Mouse (Mus musculus) thymus, postnatal 25 days (tissue): ENCODE data around the gene Cep131.

Experiments used
- DNase-seq: peaks from one replicate; pipeline ENCODE4 v3.0.0; 2022

Gene Cep131

DNA sequence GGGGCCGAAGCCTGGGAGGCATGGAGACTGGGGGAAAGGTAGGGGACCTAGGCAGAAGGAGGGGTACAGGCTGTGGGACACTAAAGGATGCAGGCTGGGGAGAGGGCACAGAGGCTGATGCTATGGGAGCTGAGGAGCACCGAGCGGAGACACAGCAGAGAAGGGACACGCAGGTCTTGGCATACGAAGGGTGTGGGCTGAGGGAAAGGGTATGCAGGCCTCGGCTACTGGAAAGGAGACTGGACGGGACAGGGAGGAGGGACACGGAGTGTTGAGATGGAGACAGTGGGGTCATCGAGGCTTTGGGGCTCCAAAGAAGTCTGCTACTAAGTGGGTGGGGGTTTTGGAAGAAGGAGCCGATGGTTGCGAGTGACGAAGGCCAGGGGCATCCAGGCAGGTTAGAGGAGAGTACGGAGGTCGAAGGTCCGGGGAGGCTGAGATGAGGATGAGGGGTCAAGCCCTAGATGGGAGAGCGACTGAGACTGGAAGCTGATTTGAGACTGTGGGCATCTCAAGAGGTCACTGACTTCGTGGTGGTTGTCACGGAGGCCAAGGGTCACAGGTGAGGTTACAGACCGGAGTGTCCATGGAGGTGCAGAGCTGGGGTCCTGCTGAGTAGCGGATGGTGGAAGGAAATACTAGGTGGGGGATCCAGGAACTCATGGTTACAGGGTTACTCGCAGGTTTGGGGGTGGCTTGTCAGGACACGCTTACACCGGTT is 38.9 kb downstream of the Cep131 start:
- no peak for DNase-seq

GRCm38 (mm10) chr11:120046553-120047191 is 40.0 kb downstream of the Cep131 start, which contains the start of gene Aatk:
Gene Aatk (minus strand): TSS chr11:120047167.
- DNase-seq, result no peak

GRCm38 (mm10) chr11:120045839-120046552 is 40.6 kb downstream of the Cep131 start:
- DNase-seq, result no peak

DNA sequence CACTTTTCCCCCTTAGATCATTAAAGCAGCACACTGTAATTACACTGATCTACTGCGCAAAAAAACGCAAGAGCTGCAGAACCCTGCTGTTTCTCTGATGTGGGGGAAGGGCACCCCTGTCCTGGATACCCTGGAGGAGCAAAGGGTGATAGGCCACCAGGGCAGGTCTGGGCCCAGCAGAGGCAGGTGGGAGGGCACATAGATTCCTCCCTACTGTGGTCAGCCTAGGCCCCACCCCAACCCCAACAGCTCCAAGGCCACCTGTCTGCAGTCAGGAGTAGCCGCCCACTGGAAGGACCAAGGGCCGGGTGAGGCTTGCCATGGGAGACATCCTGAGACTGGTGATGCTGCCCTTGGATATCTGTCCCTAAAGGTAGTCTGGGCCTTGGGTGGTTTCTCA is 41.3 kb downstream of the Cep131 start:
- no peak for DNase-seq

- no peak for DNase-seq
Observed at GRCm38 (mm10) chr11:120042141-120042838, 44.3 kb downstream of the Cep131 start.

DNA sequence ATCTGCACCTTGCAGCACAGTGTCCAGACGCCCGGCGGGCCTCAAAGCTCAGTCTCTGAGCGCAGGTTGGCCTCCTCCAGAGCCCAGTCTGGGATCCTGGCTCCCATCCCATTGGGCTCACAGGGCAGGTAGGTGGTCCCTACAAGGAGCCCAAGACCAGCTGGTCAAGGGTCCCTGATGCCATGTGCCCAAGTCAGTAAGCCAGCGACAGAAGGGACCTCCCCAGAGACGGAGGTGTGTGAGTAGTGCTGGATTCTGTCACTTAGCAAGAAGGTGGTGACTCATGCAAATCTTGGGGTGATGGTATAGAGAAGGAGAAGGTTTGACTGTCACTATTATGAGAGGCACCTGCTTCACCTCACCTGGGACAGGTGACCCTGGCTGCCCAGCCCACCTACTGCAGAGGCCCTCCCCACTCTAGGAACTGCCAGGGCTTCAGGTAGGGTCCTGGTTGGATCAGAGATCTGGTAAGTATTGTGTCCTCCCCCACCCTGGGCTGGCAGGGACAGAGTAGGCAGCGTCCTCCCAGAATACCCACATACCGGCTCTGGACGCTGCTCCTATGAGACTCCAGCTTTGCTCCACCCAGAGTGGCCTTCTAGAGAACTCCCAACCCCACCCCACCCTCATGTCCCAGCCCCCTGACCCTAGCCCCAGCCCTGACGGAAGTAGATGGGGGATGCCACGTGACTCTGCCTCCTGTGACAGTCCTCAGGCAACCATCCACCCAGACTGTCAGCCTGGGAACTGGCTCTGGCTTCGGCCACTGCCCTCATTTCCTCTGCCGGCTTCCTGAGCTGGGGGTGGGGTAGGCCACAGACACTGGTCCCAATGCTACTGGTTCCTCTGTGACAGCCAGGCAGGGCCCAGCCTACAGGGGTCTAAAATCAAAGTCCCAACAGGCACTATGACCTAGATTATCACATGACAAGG is 45.2 kb downstream of the Cep131 start:
- no peak for DNase-seq

DNA sequence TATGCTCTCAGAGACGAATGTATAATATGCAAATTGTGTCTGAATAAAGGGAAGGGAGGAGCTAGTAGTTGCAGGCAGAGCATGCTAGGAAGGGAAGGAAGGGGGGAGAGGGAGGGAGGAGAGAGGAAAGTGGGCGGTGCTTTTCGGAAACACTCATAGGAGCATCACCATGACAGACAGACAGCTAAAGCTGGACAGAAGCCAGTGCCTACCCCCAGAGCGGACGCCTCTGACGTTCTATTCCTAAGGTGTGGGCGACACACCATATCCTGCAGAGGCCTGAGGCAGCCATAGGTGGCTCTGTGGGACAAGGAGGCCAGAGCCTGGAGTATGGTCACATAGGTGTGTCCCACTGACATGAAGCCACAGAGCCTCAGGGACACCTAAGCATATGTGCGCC is 46.2 kb downstream of the Cep131 start:
- no peak for DNase-seq

DNA sequence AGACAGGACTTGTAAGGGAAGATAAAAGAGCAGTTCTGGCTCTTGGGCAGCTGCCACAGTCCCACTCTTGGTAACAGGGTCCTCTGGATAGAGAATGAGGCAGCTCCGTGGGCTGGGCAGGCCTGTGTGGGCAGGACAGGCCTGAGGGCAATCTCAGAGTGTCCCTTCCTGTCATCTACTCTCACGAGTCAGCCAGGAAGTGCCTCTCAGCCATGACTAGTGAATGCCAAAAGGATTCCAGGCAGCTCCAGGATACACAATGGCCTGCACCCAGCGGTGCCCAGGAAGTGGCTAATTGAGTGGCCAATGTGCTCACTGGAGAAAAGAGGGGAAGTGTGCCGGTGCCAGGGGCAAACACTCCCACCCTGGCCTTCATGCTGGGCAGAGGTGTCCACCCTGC is 47.0 kb downstream of the Cep131 start:
- DNase-seq, result no peak

- no peak for DNase-seq
Observed at GRCm38 (mm10) chr11:120034762-120035161, 51.9 kb downstream of the Cep131 start.

DNA sequence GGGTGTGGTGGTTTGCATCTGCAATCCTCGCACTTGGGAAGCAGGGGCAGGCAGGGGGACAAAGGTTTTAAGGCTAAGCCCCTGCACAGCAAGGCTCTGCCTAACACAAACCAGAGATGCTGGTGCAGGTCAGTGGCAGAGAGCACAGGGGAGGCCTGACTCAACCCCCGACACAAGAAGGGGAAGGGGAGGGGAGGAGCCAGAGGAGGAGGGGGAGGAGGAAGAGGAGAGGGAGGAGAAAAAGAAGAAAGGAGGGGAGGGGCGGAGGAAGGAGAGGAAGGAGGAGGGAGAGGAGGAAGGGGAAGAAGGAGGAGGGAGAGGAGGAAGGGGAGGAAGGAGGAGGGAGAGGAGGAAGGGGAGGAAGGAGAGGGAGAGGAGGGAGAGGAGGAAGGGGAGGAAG is 52.3 kb downstream of the Cep131 start:
- no peak for DNase-seq

DNA sequence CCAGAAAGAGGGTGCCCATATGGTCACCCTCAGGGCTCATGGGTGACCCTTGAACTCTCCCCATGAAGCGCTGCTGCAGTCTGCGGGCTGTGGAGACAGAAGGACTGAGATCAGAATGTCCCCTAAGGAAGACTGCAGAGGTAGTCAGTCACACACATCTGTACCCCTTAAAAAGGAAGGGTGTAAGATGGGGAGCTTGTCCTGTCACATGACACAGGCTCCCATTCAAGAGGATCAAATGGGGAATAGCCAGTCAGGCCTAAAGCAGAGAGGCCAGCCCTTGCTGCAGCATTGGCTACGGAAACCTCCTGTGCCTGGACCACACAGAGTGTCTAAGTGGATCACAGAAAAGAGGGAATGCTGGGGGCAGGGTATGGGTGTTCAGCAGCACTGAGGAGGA is 53.2 kb downstream of the Cep131 start:
- DNase-seq, result no peak

DNA sequence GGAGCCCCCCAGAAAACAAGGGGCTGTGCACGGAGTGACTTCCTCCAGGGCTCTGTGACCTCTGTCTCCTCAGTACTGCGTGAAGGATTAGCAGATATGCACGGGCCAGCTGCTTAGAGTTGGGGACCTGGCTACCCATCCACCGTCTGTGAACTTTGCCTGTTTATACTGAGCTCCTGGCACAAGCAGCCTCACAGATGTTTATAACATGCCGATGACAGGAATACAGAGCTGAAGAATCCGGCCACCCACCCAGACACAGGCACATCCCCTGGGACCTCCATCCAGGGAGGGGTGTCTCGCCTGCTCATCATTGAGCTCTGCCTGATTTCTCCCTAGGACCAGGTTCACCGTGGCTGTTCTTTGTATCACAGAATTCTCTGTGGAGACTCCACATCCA is 54.6 kb downstream of the Cep131 start:
- DNase-seq, result no peak

DNA sequence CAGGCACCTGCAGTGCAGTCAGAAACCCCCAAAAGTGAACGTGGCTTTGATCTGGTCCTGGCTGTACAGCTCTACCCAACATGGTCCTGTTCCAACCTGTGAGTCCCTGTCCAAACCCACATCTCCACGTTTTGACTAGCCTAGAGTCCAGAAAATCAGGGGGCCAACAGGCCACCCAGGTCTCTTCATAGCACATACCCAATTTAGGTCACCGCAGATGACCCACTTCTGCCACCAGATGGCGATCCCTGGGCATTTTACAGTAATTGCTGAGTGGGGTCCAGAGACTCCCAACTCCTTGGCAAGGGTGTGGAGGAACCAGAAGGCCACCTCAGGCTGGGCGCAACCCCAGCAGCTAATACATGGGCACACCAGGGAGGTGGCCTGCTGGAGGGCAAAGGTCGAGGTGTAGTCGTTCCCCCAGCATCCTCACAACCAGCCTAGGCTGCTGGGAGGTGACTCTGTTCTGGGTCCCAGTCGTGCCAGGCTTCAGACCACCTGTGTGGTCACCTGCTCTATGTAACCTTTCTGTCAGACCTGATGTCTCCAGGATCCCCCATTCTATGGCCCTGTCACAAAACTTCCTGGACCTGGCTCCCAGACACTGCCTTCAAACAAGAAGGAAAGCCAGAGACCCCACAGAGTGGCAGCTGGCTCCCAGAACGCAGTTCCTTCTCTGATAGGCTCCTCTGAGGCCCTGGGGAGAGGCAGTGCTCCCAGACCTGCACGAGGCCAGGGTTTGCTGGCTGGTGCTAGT is 56.3 kb downstream of the Cep131 start:
- peak; percentile 39 for DNase-seq

DNA sequence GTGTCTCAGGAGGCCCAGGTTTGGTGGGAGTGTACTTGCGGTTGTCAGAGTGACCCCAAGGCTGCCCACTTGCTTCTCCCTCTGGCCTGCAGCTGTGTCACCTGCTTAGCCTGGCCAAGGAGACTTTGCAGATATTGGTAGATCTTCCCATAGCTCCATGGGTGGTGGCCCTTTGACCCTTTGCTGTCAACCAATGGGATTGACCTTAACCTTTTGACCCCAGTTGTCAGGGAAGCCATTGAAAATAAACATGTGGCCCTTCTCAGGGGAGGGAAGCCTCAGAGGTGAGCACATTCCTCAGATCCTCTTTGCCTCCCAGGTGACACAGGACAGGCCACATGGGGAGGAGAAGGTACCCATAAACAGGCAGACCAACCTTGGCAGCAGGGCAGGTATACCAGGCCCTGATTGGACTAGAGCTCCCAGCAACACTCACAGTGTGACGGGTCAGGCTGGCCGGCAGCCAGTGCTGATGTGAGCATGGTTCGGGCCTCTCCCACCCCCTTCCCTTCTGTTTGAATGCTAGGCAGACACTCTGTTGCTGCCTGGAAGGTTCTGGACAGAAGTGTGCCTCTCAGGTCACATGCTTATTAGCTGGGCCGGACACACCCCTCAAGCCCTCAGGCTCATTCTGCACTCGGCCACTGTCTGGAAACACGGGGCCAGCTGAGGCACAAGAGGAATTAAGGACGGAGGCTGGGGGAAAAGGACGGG is 57.0 kb downstream of the Cep131 start:
- no peak for DNase-seq

DNA sequence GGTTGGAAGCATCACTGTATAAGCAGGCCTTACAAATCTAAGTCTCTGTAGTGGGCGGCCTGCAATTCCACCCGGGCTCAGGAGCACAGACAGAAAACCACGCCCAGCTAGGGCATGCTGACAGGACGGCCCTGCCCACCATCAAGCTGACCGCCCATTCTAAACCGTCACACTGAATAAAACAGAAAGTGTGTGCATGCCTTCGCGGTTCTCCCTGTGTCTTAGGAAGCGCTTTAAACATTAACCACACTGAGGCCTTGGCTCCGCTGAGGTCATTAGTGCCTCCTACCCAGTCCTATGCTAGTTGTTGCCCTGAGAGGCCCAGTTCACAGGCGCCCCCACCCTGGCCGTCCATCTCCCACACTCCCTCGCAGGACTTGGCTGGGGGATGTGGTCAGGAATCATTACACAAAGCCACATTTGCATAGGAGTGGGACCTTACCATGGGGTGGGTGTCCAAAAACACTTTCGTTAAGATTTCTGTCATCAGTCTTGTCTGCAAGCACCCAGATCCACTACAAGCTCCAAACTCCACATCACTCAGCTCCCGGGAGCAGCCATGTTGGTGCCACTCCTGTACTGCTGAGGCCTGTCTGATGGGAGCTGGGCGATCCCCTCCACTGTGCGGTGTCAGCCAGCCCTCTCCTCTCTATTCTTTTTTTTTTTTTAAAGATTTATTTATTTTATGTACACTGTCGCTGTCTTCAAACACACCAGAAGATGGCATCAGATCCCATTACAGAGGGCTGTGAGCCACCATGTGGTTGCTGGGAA is 58.1 kb downstream of the Cep131 start:
- DNase-seq, result no peak

DNA sequence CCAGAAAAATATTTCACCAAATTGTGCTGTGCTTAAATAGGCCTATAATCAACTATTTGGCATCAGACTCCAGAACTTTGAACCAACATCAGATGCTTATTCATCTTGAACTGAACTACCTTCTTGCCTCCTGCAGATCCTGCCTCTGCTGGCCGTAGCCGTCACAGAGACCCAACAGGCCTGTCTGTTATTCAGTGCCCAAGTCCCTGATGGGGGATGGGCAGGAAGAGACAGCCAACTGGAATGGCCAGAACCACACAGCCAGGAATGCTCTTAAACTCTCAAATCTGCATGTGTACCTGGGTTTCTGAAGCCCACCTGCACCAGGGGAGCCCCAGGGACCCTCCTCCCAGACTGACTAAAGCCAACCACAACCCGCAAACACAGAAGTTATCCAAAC is 59.7 kb downstream of the Cep131 start:
- DNase-seq, result no peak

DNA sequence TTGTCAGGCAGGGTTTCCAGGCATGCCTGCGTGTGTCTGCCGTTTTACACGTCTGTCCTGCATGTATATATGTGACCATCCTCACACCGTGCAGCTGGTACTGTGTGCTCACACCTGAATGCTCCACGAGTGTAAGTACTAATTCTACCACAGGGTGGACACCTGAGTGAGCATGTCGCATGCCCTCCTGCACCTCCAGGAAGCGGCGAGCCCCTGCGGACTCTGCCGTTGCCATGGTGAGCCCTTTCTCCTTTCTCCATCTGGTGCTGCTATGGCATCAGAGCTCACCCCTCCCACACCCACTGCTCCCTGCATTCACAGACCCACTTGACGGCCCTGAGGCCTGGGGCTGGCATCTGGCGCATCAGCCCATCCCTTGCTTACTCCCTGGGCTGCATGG is 63.8 kb downstream of the Cep131 start:
- DNase-seq, result no peak

- DNase-seq, result no peak
Observed at GRCm38 (mm10) chr11:120022216-120022615, 64.4 kb downstream of the Cep131 start.

DNA sequence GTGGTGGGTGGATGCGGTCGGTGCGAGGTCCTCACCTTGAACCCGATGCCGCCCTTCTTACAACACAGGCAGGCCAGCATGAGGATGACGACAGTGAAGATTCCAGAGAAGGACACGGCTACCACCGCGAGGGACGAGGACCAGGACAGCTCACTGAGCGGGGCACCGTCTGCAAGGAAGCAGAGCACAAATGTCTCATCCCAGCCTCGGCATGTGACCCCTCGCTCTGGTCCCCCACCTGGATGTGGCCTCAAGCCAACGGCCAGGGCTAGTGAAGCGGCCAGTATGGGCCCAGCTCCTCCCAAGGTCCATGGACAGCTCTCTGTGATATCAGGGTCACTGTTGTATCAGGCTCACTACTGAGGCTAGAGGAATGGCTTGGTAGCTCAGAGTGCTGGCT is 65.3 kb downstream of the Cep131 start:
- no peak for DNase-seq
